Mouse (Mus musculus) gastrocnemius, postnatal 36 days (tissue): Measurements from ENCODE around the gene Cc2d1a. TPM values are rescaled to one million over a fixed set of nuclear protein-coding genes. Genes with fewer than 3 reads are reported as not detected.

Experiments
- DNase-seq, 2 experiments: peaks; one replicate each; pipeline ENCODE4 v3.0.0; 2022
- intact Hi-C: fragments of 180-260 bp; cut with DNase I; formaldehyde crosslinking; loops from one replicate; pipeline ENCODE4 v1.15.1; 2025
- long read RNA-seq, 2 experiments: library from polyadenylated mRNA; stranded (forward); transcript quantifications; one replicate each; pipeline ENCODE4 v2.0.0; 2021
- total RNA-seq, 2 experiments: library from RNA; stranded (reverse); gene quantifications; 2 replicates each; pipeline ENCODE4 v1.2.3; 2021

Gene Cc2d1a
- total RNA-seq: 10 to 100 TPM; 15.7 to 16.1 TPM
- long read RNA-seq, experiment 1, partial matches to known transcripts: 2 of 8 reads
- long read RNA-seq, experiment 1, other reads (novel, unspliced or antisense): 4 of 8 reads
- long read RNA-seq, experiment 2, partial matches to known transcripts: 14 of 17 reads
- long read RNA-seq, experiment 2, other reads (novel, unspliced or antisense): 0 of 17 reads

DNA sequence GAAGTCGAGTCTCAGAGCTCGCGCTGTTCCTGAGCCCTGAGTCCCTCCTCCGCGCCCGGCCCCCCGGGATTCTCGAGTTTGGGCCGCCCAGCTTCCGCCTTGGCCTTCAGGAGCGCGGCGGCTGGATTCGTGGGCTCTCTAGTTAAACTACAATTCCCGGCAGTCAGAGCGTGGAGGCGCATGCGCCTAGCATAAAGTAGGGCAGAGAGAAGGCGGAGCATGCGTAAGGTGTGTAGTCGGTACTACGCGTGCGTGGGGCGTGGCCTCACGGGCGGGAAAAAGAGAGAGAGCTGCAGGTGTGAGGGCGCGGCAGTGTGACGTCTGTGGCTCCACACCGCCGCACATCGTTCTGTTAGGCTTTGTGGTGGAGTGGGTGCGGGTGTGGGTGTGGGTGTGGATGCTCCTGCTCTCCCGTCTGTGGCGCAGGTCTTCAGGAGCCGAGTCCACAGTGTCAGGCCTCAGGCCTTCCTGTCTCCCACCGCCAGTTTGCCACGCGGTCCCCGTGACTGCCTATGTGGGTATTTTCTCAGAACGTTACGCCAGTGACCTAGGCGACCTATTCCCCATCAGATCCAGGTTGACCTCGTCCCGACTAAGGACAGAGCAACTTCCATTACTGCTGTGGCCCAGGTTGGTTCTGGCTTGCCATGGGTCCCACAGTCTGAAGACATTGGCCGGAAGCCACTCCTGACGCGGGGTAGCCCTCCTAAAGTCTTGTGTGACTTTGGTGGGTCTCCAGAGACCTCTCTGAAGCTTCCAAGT, at the start of gene Cc2d1a, which contains the start of gene 4930432K21Rik:
Gene Cc2d1a, minus strand, starts transcription at position 168 of the 762 bp plus-strand sequence.
Gene 4930432K21Rik, plus strand, starts transcription at position 257 of the 762 bp plus-strand sequence.
- intact Hi-C loops: no loop called here
- peak; percentile 90 to 92 for DNase-seq

- DNase-seq: peak; percentile 82 to 86
- intact Hi-C loops: no loop called here
Measured at GRCm38 (mm10) chr8:84197141-84197921, 49.6 kb upstream of the Cc2d1a start.

GRCm38 (mm10) chr8:84194224-84194743, 46.5 kb upstream of the Cc2d1a start:
- intact Hi-C loops: no loop called here

GRCm38 (mm10) chr8:84193566-84193965, 45.8 kb upstream of the Cc2d1a start:
- DNase-seq: no peak
- intact Hi-C loops: no loop called here

More at GRCm38 (mm10) chr8:84194224-84194743, 46.5 kb upstream of the Cc2d1a start:
- no peak for DNase-seq

- intact Hi-C loops: no loop called here
- no peak for DNase-seq
Measured at GRCm38 (mm10) chr8:84193161-84193560, 45.4 kb upstream of the Cc2d1a start.

GRCm38 (mm10) chr8:84192555-84192954, 44.8 kb upstream of the Cc2d1a start:
- peak; percentile 79 to 83 for DNase-seq
- intact Hi-C loops: no loop called here

DNA sequence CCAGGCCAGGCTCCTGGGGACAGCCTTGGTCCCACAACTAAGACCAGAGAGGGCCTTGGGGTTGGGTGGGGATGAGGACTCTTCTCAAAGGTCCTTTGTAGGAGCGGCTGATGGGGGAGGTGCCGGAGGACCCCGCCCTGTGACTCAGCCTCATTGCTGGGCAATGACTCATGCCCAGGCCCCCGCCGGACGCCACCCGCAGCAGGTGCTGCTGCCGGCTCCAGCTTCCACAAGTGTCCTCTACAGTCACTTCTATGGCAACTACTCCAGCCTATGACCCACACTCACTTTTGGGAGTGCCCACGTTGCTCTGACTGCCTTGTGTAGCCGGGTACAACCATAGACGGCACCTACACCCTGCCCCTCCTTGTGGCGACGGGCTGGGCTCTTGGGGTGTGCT, 44.3 kb upstream of the Cc2d1a start:
- peak; percentile 69 to 76 for DNase-seq
- intact Hi-C loops: no loop called here

- intact Hi-C loops: no loop called here
- no peak for DNase-seq
Measured at GRCm38 (mm10) chr8:84190191-84190867, 42.6 kb upstream of the Cc2d1a start.

- peak in 1 of 2 experiments; percentile 56 for DNase-seq
- intact Hi-C loops: loop anchor here (5.0 kb wide), 1 partner anchor 93 kb away; no protein-coding TSS in a partner anchor
Measured at GRCm38 (mm10) chr8:84189603-84190002, 41.9 kb upstream of the Cc2d1a start.

DNA sequence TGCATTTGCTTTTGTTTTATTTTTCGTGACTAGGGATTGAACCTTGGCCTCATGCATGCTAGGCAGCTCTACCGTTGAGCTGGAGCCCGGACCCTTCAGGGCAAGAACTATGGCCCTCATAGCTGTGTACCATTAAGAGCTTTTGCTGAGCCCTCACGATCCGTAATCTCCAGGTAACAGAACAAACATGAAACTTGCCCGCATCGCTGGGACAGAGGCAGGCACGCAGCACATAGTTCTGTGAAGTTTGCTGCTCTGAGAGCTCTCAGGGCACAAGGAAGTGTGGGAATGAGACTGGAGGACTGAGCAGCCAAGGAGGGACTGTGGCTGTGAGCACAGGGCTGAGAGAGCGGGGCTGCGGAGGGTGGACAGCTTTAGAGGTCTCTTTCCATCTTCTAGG, 40.9 kb upstream of the Cc2d1a start:
- intact Hi-C loops: loop anchor here (5.0 kb wide), 1 partner anchor 94 kb away; no protein-coding TSS in a partner anchor
- peak in 1 of 2 experiments; percentile 13 for DNase-seq

- intact Hi-C loops: loop anchor here (1.0 to 5.0 kb wide), 3 partner anchors 23 to 170 kb away; no protein-coding TSS in a partner anchor
- peak; percentile 44 to 51 for DNase-seq
Measured at GRCm38 (mm10) chr8:84187065-84187755, 39.5 kb upstream of the Cc2d1a start.

- intact Hi-C loops: loop anchor here (2.0 to 5.0 kb wide), 2 partner anchors 96 to 170 kb away; no protein-coding TSS in a partner anchor
- DNase-seq: peak; percentile 59 to 62
Measured at GRCm38 (mm10) chr8:84186547-84186946, 38.8 kb upstream of the Cc2d1a start.

DNA sequence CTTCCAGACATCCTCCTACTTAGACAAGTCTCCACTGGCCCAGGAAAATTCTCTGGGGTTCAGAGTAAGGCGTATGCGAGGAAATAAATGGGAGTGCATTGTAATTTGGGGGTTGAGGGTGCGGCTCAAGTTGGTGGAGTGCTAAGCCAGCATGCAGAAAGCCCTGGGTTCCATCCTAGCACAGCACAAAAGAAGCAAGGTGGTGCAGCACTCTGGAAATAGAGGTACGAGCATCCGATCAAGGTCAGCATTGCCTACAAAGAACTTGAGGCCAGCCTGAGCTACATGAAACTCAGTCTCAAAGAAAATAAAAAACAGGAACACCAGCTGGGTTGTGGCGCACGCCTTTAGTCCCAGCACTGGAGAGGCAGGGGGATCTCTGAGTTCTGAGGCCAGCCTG, 37.4 kb upstream of the Cc2d1a start, which contains the start of gene Nanos3:
Gene Nanos3, minus strand, starts transcription at position 101 of the 400 bp plus-strand sequence.
- intact Hi-C loops: loop anchor here (5.0 kb wide), 1 partner anchor 97 kb away; no protein-coding TSS in a partner anchor
- no peak for DNase-seq

- intact Hi-C loops: loop anchor here (5.0 kb wide), 2 partner anchors 98 to 142 kb away; partner anchors contain the start of genes Il27ra and Rln3
Measured at GRCm38 (mm10) chr8:84184085-84185043, 36.6 kb upstream of the Cc2d1a start.

GRCm38 (mm10) chr8:84183261-84184084, 35.7 kb upstream of the Cc2d1a start:
- intact Hi-C loops: loop anchor here (5.0 kb wide), 1 partner anchor 141 kb away; the partner anchor contains the start of genes Il27ra and Rln3
- no peak for DNase-seq

More at GRCm38 (mm10) chr8:84184085-84185043, 36.6 kb upstream of the Cc2d1a start:
- no peak for DNase-seq

DNA sequence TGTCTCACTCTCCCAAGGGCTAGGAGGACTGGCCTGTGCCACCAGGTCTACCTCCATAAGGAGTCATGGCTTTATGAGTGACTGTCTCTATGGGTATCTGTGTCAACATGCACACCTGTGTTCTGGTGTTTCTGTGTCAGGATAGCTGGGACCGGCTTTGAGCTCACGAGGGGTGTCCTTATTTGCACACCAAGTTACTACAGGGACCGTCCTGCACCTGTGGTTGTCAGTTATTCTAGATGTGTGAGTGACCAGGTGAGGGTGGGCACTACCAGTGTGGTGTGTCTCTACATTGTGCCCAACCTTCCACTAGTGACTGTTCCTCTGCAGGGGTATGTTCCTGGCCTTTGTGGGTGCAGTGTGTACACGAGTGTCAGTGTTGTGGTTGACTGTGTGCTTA, 35.1 kb upstream of the Cc2d1a start:
- intact Hi-C loops: loop anchor here (5.0 kb wide), 1 partner anchor 141 kb away; the partner anchor contains the start of genes Il27ra and Rln3
- DNase-seq: no peak
